Mouse (Mus musculus) cerebellum, adult 11-12 months (tissue): ENCODE data around the gene Impdh1.
"Not testable (repeated sequence)": the region's sequence is repeated elsewhere in the genome, so short reads cannot be mapped to it uniquely, and the experiment has no call there.

Experiments
- DNase-seq: peaks from one replicate; pipeline ENCODE4 v3.0.0; 2022

Gene Impdh1

GRCm38 (mm10) chr6:29178888-29179658 is 37.1 kb downstream of the Impdh1 start, which contains the start of gene Prrt4:
Prrt4 (minus strand) TSS chr6:29179584.
- peak; percentile 64 for DNase-seq

GRCm38 (mm10) chr6:29177901-29178879 is 38.0 kb downstream of the Impdh1 start:
- DNase-seq: no peak

- no peak for DNase-seq
Measured at GRCm38 (mm10) chr6:29175113-29175512, 41.1 kb downstream of the Impdh1 start.

- DNase-seq: no peak
Measured at GRCm38 (mm10) chr6:29174368-29174767, 41.8 kb downstream of the Impdh1 start.

GRCm38 (mm10) chr6:29170952-29171388 is 45.2 kb downstream of the Impdh1 start:
- peak; percentile 80 for DNase-seq

- peak; percentile 56 for DNase-seq
Measured at GRCm38 (mm10) chr6:29170063-29170921, 45.9 kb downstream of the Impdh1 start.

- no peak for DNase-seq
Measured at GRCm38 (mm10) chr6:29169675-29170062, 46.5 kb downstream of the Impdh1 start.

- DNase-seq: no peak
Measured at GRCm38 (mm10) chr6:29168871-29169270, 47.3 kb downstream of the Impdh1 start.

- DNase-seq: peak; percentile 33
Measured at GRCm38 (mm10) chr6:29166196-29166595, 50.0 kb downstream of the Impdh1 start.

GRCm38 (mm10) chr6:29164314-29165244 is 51.6 kb downstream of the Impdh1 start, which contains the start of gene Rbm28:
Rbm28 (minus strand) TSS chr6:29165006.
- peak; percentile 89 for DNase-seq

- DNase-seq: not testable (repeated sequence)
Measured at GRCm38 (mm10) chr6:29161291-29161690, 54.9 kb downstream of the Impdh1 start.

- no peak for DNase-seq
Measured at GRCm38 (mm10) chr6:29160786-29161185, 55.4 kb downstream of the Impdh1 start.

GRCm38 (mm10) chr6:29156326-29156725 is 59.8 kb downstream of the Impdh1 start:
- DNase-seq: no peak
